Mouse (Mus musculus) small intestine, adult 2 months (tissue): ENCODE data around the gene Ret.

Experiments
- CTCF ChIP-seq: fragments of 200-500 bp; IDR thresholded peaks from 2 replicates; pipeline ENCODE4 v1.5.1; 2012; ENCODE audit warnings: low read depth, mild to moderate bottlenecking, control low read depth, inconsistent platforms, low read length, moderate library complexity, mixed read lengths; ENCODE audit not compliant: insufficient replicate concordance, insufficient read length; ENCODE audit errors: extremely low read depth
- POLR2A ChIP-seq: fragments of 200-500 bp; IDR thresholded peaks from 2 replicates; pipeline ENCODE4 v1.6.1; 2012; ENCODE audit warnings: low read depth, mild to moderate bottlenecking, control low read depth, inconsistent platforms, low read length, moderate library complexity

- no peak for TF ChIP-seq POLR2A
- TF ChIP-seq CTCF: no peak
Observed at GRCm38 (mm10) chr6:118192882-118193281, 4.6 kb downstream of the Ret start.
